ENCODE assay signal across 8 mouse cellular contexts in genomic region chr2:155775685-155776263, GRCm38 (mm10). TPM values are rescaled to one million over a fixed set of nuclear protein-coding genes. Genes with fewer than 3 reads are reported as not detected.
A peak's percentile ranks its signal among the peaks of the same experiment; 100 is the strongest.
DNase-seq lines count a peak whose midpoint lies in the region; ATAC-seq and TF ChIP-seq lines count a peak whose summit lies in the region.

No protein-coding gene starts in this region.

- no peak for TF ChIP-seq CTCF in kidney, adult 2 months (conservative IDR thresholded peaks at IDR 0.05; ENCODE audit: insufficient read depth, insufficient read length, low read depth, low read length)

- H3K9ac ChIP-seq in limb, embryonic 15.5 days: no peak overlapping the region
- H3K9ac ChIP-seq in midbrain, embryonic 14.5 days (replicated peaks; ENCODE audit: low read length): peak overlapping the region; percentile 96
- no peak overlapping the region for H3K9ac ChIP-seq in stomach, embryonic 15.5 days

- 0 out of 2 replicates have a peak, but pooled peaks cover 2% of the 10 kb centered on the region for H3K4me1 ChIP-seq in kidney, adult 2 months (ENCODE audit: control insufficient read depth, insufficient read depth, low read length)
- H3K4me1 ChIP-seq in limb, embryonic 15.5 days: peaks cover 10% of the 10 kb centered on the region
- peaks cover 24% of the 10 kb centered on the region for H3K4me1 ChIP-seq in midbrain, embryonic 14.5 days (ENCODE audit: control insufficient read depth, insufficient read depth, low read length)
- peaks cover 9% of the 10 kb centered on the region; the same call in 1 of the 2 replicates for H3K4me1 ChIP-seq in stomach, embryonic 15.5 days

- peaks cover 2% of the 10 kb centered on the region; the same call in 1 of the 2 replicates for H3K27me3 ChIP-seq in kidney, adult 2 months (replicated peaks; ENCODE audit: control insufficient read depth, insufficient read depth, low read length)
- H3K27me3 ChIP-seq in limb, embryonic 15.5 days: peaks cover 60% of the 10 kb centered on the region
- H3K27me3 ChIP-seq in midbrain, embryonic 14.5 days (ENCODE audit: control insufficient read depth, insufficient read depth, low read length): 0 out of 2 replicates have a peak, but pooled peaks cover 2% of the 10 kb centered on the region
- H3K27me3 ChIP-seq in stomach, embryonic 15.5 days (replicated peaks): peaks cover 36% of the 10 kb centered on the region

- DNase-seq in left cerebral cortex, adult 18-20 months (ENCODE audit: low spot score in 2 of 2): peak; percentile 28 to 45
- DNase-seq in left cerebral cortex, adult 11 months (ENCODE audit: low spot score): no peak
- peak; percentile 83 for DNase-seq in embryo, embryonic 11 days
- DNase-seq in kidney, adult 2 months: peak; percentile 34
- peak; percentile 74 for DNase-seq in midbrain, embryonic 14.5 days

- 3% methylated on average over 44 of the region's 44 CpGs for WGBS in kidney, adult 2 months
- 2% methylated on average over 43 of the region's 44 CpGs for WGBS in limb, embryonic 15.5 days
- under 1% methylated on average over 44 of the region's 44 CpGs for WGBS in midbrain, embryonic 14.5 days
- WGBS in stomach, embryonic 15.5 days: 2% methylated on average over 42 of the region's 44 CpGs

- peak overlapping the region; percentile 95 for H3K4me2 ChIP-seq in limb, embryonic 15.5 days
- H3K4me2 ChIP-seq in midbrain, embryonic 14.5 days (ENCODE audit: low read length): peak overlapping the region; percentile 72
- peak overlapping the region; percentile 99 for H3K4me2 ChIP-seq in stomach, embryonic 15.5 days

- H3K9me3 ChIP-seq in limb, embryonic 15.5 days: no peaks in the 10 kb centered on the region
- H3K9me3 ChIP-seq in midbrain, embryonic 14.5 days (ENCODE audit: control insufficient read depth, low read length): no peaks in the 10 kb centered on the region
- no peaks in the 10 kb centered on the region for H3K9me3 ChIP-seq in stomach, embryonic 15.5 days

- no peak overlapping the region for H3K27ac ChIP-seq in kidney, adult 2 months (ENCODE audit: insufficient read depth, low read depth, low read length)
- no peak overlapping the region for H3K27ac ChIP-seq in limb, embryonic 15.5 days
- H3K27ac ChIP-seq in midbrain, embryonic 14.5 days (replicated peaks; ENCODE audit: low read depth, low read length): peak overlapping the region; percentile 92
- H3K27ac ChIP-seq in stomach, embryonic 15.5 days: no peak overlapping the region

- TF ChIP-seq POLR2A in kidney, adult 2 months (IDR thresholded peaks at IDR 0.05; ENCODE audit: low read depth, low read length): no peak

- peak; percentile 92 for ATAC-seq in granulocyte monocyte progenitor cell, adult 5-6 weeks (replicated peaks; ENCODE audit: poor library complexity, severe bottlenecking)
- peak; percentile 40; the same call in 1 of the 2 replicates for ATAC-seq in limb, embryonic 15.5 days (ENCODE audit: insufficient number of reproducible peaks, low FRiP score, low TSS enrichment, low read depth)
- peak; percentile 77 for ATAC-seq in midbrain, embryonic 14.5 days (ENCODE audit: low FRiP score, low TSS enrichment)
- ATAC-seq in stomach, embryonic 15.5 days (ENCODE audit: insufficient read depth, low FRiP score, low read depth): peak; percentile 60

- H3K4me3 ChIP-seq in kidney, adult 2 months (ENCODE audit: insufficient read depth, low read depth, low read length): peak overlapping the region; percentile 14; the same call in 1 of the 2 replicates
- H3K4me3 ChIP-seq in limb, embryonic 15.5 days: peak overlapping the region; percentile 54
- H3K4me3 ChIP-seq in midbrain, embryonic 14.5 days (replicated peaks; ENCODE audit: low read depth, low read length): peak overlapping the region; percentile 71
- H3K4me3 ChIP-seq in stomach, embryonic 15.5 days (replicated peaks): peak overlapping the region; percentile 48

- H3K36me3 ChIP-seq in kidney, adult 2 months (ENCODE audit: control insufficient read depth, insufficient read depth, low read length): no peaks in the 10 kb centered on the region
- H3K36me3 ChIP-seq in limb, embryonic 15.5 days: no peaks in the 10 kb centered on the region
- no peaks in the 10 kb centered on the region for H3K36me3 ChIP-seq in midbrain, embryonic 14.5 days (ENCODE audit: control insufficient read depth, insufficient read depth, low read length)
- H3K36me3 ChIP-seq in stomach, embryonic 15.5 days: no peaks in the 10 kb centered on the region

RNA-seq across cellular contexts. Expression of gene Mmp24, which starts 0.6 kb away (rescaled TPM):
- total RNA-seq in left cerebral cortex, adult 18-20 months (2021): 10 to 100 TPM; 34.3 to 35.6 TPM
- total RNA-seq in granulocyte monocyte progenitor cell, adult 5-6 weeks (2014; fragmentation: Nextera tagmentation): not detected in 2 replicates
- not detected in 2 replicates for total RNA-seq in granulocyte monocyte progenitor cell, adult 5-6 weeks (2017)
- polyA plus RNA-seq in kidney, adult 2 months (2012; rRNA removed): 0.12 and 0.14 TPM in 2 replicates
- 0.06 and 0.11 TPM in 2 replicates for polyA plus RNA-seq in limb, embryonic 15.5 days (2015; fragmentation: Nextera tagmentation; extraction: Ambion mirVana)
- polyA plus RNA-seq in midbrain, embryonic 14.5 days (2014; fragmentation: Nextera tagmentation; extraction: Ambion mirVana): 17.7 and 24.6 TPM in 2 replicates
- polyA plus RNA-seq in stomach, embryonic 15.5 days (2015; fragmentation: Nextera tagmentation; extraction: Ambion mirVana): 0.22 and 0.32 TPM in 2 replicates

RNA-seq across cellular contexts. Expression of gene Procr, which starts 24.9 kb away (rescaled TPM):
- total RNA-seq in left cerebral cortex, adult 18-20 months (2021): 1 to 10 TPM; 1.6 to 2.0 TPM
- 0.88 and 3.3 TPM in 2 replicates for total RNA-seq in granulocyte monocyte progenitor cell, adult 5-6 weeks (2014; fragmentation: Nextera tagmentation)
- 1.1 and 1.6 TPM in 2 replicates for total RNA-seq in granulocyte monocyte progenitor cell, adult 5-6 weeks (2017)
- polyA plus RNA-seq in kidney, adult 2 months (2012; rRNA removed): 3.6 and 3.9 TPM in 2 replicates
- polyA plus RNA-seq in limb, embryonic 15.5 days (2015; fragmentation: Nextera tagmentation; extraction: Ambion mirVana): 6.1 and 8.4 TPM in 2 replicates
- polyA plus RNA-seq in midbrain, embryonic 14.5 days (2014; fragmentation: Nextera tagmentation; extraction: Ambion mirVana): 1.1 and 2.3 TPM in 2 replicates
- 18.3 and 18.9 TPM in 2 replicates for polyA plus RNA-seq in stomach, embryonic 15.5 days (2015; fragmentation: Nextera tagmentation; extraction: Ambion mirVana)

RNA-seq across cellular contexts. Expression of gene Gm17581, which starts 40.1 kb away (rescaled TPM):
- not detected for total RNA-seq in left cerebral cortex, adult 18-20 months (2021)
- total RNA-seq in granulocyte monocyte progenitor cell, adult 5-6 weeks (2014; fragmentation: Nextera tagmentation): not detected in 2 replicates
- total RNA-seq in granulocyte monocyte progenitor cell, adult 5-6 weeks (2017): not detected in 2 replicates
- not detected in 2 replicates for polyA plus RNA-seq in kidney, adult 2 months (2012; rRNA removed)
- not detected in 2 replicates for polyA plus RNA-seq in limb, embryonic 15.5 days (2015; fragmentation: Nextera tagmentation; extraction: Ambion mirVana)
- polyA plus RNA-seq in midbrain, embryonic 14.5 days (2014; fragmentation: Nextera tagmentation; extraction: Ambion mirVana): not detected in 2 replicates
- polyA plus RNA-seq in stomach, embryonic 15.5 days (2015; fragmentation: Nextera tagmentation; extraction: Ambion mirVana): not detected in 2 replicates

RNA-seq across cellular contexts. Expression of gene BC029722, which starts 43.5 kb away (rescaled TPM):
- total RNA-seq in left cerebral cortex, adult 18-20 months (2021): 10 to 100 TPM; 58.7 to 58.9 TPM
- total RNA-seq in granulocyte monocyte progenitor cell, adult 5-6 weeks (2014; fragmentation: Nextera tagmentation): 16.6 and 25.7 TPM in 2 replicates
- 10.1 and 11.5 TPM in 2 replicates for total RNA-seq in granulocyte monocyte progenitor cell, adult 5-6 weeks (2017)
- polyA plus RNA-seq in kidney, adult 2 months (2012; rRNA removed): 56.4 and 69.9 TPM in 2 replicates
- polyA plus RNA-seq in limb, embryonic 15.5 days (2015; fragmentation: Nextera tagmentation; extraction: Ambion mirVana): 21.5 and 21.7 TPM in 2 replicates
- polyA plus RNA-seq in midbrain, embryonic 14.5 days (2014; fragmentation: Nextera tagmentation; extraction: Ambion mirVana): 25.5 and 38.5 TPM in 2 replicates
- 20.8 and 23.9 TPM in 2 replicates for polyA plus RNA-seq in stomach, embryonic 15.5 days (2015; fragmentation: Nextera tagmentation; extraction: Ambion mirVana)

RNA-seq across cellular contexts. Expression of gene Edem2, which starts 46.5 kb away (rescaled TPM):
- 10 to 100 TPM; 18.2 to 19.9 TPM for total RNA-seq in left cerebral cortex, adult 18-20 months (2021)
- 74.9 and 81.9 TPM in 2 replicates for total RNA-seq in granulocyte monocyte progenitor cell, adult 5-6 weeks (2014; fragmentation: Nextera tagmentation)
- 71.6 and 73.7 TPM in 2 replicates for total RNA-seq in granulocyte monocyte progenitor cell, adult 5-6 weeks (2017)
- polyA plus RNA-seq in kidney, adult 2 months (2012; rRNA removed): 44.9 and 53.7 TPM in 2 replicates
- 33.7 and 35.5 TPM in 2 replicates for polyA plus RNA-seq in limb, embryonic 15.5 days (2015; fragmentation: Nextera tagmentation; extraction: Ambion mirVana)
- 42.6 and 47.2 TPM in 2 replicates for polyA plus RNA-seq in midbrain, embryonic 14.5 days (2014; fragmentation: Nextera tagmentation; extraction: Ambion mirVana)
- polyA plus RNA-seq in stomach, embryonic 15.5 days (2015; fragmentation: Nextera tagmentation; extraction: Ambion mirVana): 103 and 133 TPM in 2 replicates

Comparison
In these comparisons a context has a peak if more than half of its experiments do, and no peak if none do; other contexts are left out.
1. ATAC-seq: peak in every context shown above with its lines; median percentile 92 in granulocyte monocyte progenitor cell, adult 5-6 weeks; 77 in midbrain, embryonic 14.5 days; 60 in stomach, embryonic 15.5 days; 40 in limb, embryonic 15.5 days.
2. H3K4me3 ChIP-seq: peak in every context shown above with its lines; median percentile 71 in midbrain, embryonic 14.5 days; 54 in limb, embryonic 15.5 days; 48 in stomach, embryonic 15.5 days; 14 in kidney, adult 2 months.
3. RNA of gene Mmp24, which starts 0.6 kb away (polyA plus RNA-seq): 17.7 to 24.6 TPM in midbrain, embryonic 14.5 days; 0.22 to 0.32 TPM in stomach, embryonic 15.5 days, 0.12 to 0.14 TPM in kidney, adult 2 months and 0.06 to 0.11 TPM in limb, embryonic 15.5 days; every median in the first group is over 10 times any median in the second.
4. Peak in every context shown above with its lines, with median percentiles within 50 percentile points of each other: H3K4me2 ChIP-seq.